Mouse (Mus musculus) frontal cortex, adult (tissue): ENCODE data around the gene Esr2.
"Not testable (repeated sequence)": the region's sequence is repeated elsewhere in the genome, so short reads cannot be mapped to it uniquely, and the experiment has no call there.

Experiments used
- ATAC-seq: cut with Nextera tagmentation; 2 replicates; pipeline ENCODE4 v1.9.2; 2017; ENCODE audit warnings: mild to moderate bottlenecking, moderate library complexity, mixed read lengths; ENCODE audit not compliant: low TSS enrichment

Esr2 gene

GRCm38 (mm10) chr12:76152389-76152788 lies 24.7 kb downstream of the Esr2 start:
- not testable (repeated sequence) for ATAC-seq

GRCm38 (mm10) chr12:76136701-76137100 lies 40.4 kb downstream of the Esr2 start:
- ATAC-seq = no peak

GRCm38 (mm10) chr12:76133081-76133480 lies 44.0 kb downstream of the Esr2 start:
- not testable (repeated sequence) for ATAC-seq

GRCm38 (mm10) chr12:76132591-76132990 lies 44.5 kb downstream of the Esr2 start:
- no peak for ATAC-seq

- ATAC-seq = no peak
These were observed 46.2 kb downstream of the Esr2 start for GRCm38 (mm10) chr12:76130891-76131290.

- no peak for ATAC-seq
These were observed 46.8 kb downstream of the Esr2 start for GRCm38 (mm10) chr12:76130281-76130680.

GRCm38 (mm10) chr12:76128831-76129230 lies 48.2 kb downstream of the Esr2 start:
- no peak for ATAC-seq

GRCm38 (mm10) chr12:76128306-76128705 lies 48.8 kb downstream of the Esr2 start:
- ATAC-seq = no peak

GRCm38 (mm10) chr12:76123223-76123622 lies 53.8 kb downstream of the Esr2 start:
- no peak for ATAC-seq

- peak; percentile 75 for ATAC-seq
These were observed 59.4 kb downstream of the Esr2 start for GRCm38 (mm10) chr12:76117632-76118153.

- no peak for ATAC-seq
These were observed 60.5 kb downstream of the Esr2 start for GRCm38 (mm10) chr12:76116577-76116976.

GRCm38 (mm10) chr12:76111046-76111445 lies 66.0 kb downstream of the Esr2 start:
- ATAC-seq = no peak

- ATAC-seq = no peak
These were observed 67.2 kb downstream of the Esr2 start for GRCm38 (mm10) chr12:76109646-76110405.

GRCm38 (mm10) chr12:76104596-76105351 lies 72.3 kb downstream of the Esr2 start:
- ATAC-seq = no peak

GRCm38 (mm10) chr12:76102621-76103020 lies 74.4 kb downstream of the Esr2 start:
- peak; percentile 76 for ATAC-seq

GRCm38 (mm10) chr12:76095117-76096035 lies 81.7 kb downstream of the Esr2 start:
- ATAC-seq = peak; percentile 86

GRCm38 (mm10) chr12:76093613-76094588 lies 83.2 kb downstream of the Esr2 start:
- no peak for ATAC-seq

- no peak for ATAC-seq
These were observed 84.1 kb downstream of the Esr2 start for GRCm38 (mm10) chr12:76092789-76093466.

GRCm38 (mm10) chr12:76087025-76087424 lies 90.0 kb downstream of the Esr2 start:
- no peak for ATAC-seq
